Mouse (Mus musculus): ENCODE data around the gene Mcu. TPM values are rescaled to one million over a fixed set of nuclear protein-coding genes. Genes with fewer than 3 reads are reported as not detected.
A peak's percentile ranks its signal among the peaks of the same experiment; 100 is the strongest.

Mcu gene
- 5.3 and 6.6 TPM in 2 replicates for polyA plus RNA-seq (2012; rRNA removed)

- TF ChIP-seq POLR2A (IDR thresholded peaks at IDR 0.05; ENCODE audit: low read depth, low read length) = peak; percentile 68; the same call in 1 of the 2 replicates
- no peak for TF ChIP-seq CTCF (IDR thresholded peaks at IDR 0.05; ENCODE audit: extremely low read depth, insufficient read depth, insufficient read length, insufficient replicate concordance)
- Histone ChIP-seq H3K27ac (ENCODE audit: insufficient read depth, low read length) (no peak within 1 kb of the TSS; the same call in 1 of the 2 replicates), H3K4me3 (ENCODE audit: extremely low read depth, insufficient read depth, insufficient read length) (peak within 1 kb of the TSS; percentile 93), H3K36me3 (ENCODE audit: control insufficient read depth, insufficient read depth, low read length) (no peaks in the 10 kb centered on the region), H3K4me1 (ENCODE audit: control insufficient read depth, insufficient read depth, insufficient read length) (no peaks in the 10 kb centered on the region; the same call in 1 of the 2 replicates), H3K27me3 (ENCODE audit: control insufficient read depth, insufficient read depth, low read length) (0 out of 2 replicates have a peak, but pooled peaks cover 2% of the 10 kb centered on the region)
- WGBS = under 1% methylated on average over 36 of the region's 36 CpGs
- DNase-seq (ENCODE audit: low read depth in 1 of 2, low spot score in 2 of 2) = peak; percentile 71 to 90
Measured at GRCm38 (mm10) chr10:59616522-59616921, at the start of gene Mcu. Gene Mcu (minus strand): TSS chr10:59616692.

- Histone ChIP-seq H3K4me3 (ENCODE audit: extremely low read depth, insufficient read depth, insufficient read length) (no peak overlapping the region), H3K27me3 (ENCODE audit: control insufficient read depth, insufficient read depth, low read length) (no peaks in the 10 kb centered on the region), H3K4me1 (ENCODE audit: control insufficient read depth, insufficient read depth, insufficient read length) (no peaks in the 10 kb centered on the region), H3K27ac (ENCODE audit: insufficient read depth, low read length) (no peak overlapping the region), H3K36me3 (ENCODE audit: control insufficient read depth, insufficient read depth, low read length) (no peaks in the 10 kb centered on the region)
- DNase-seq (ENCODE audit: low read depth in 1 of 2, low spot score in 2 of 2) = no peak
- TF ChIP-seq POLR2A (IDR thresholded peaks at IDR 0.05; ENCODE audit: low read depth, low read length) (no peak), CTCF (IDR thresholded peaks at IDR 0.05; ENCODE audit: extremely low read depth, insufficient read depth, insufficient read length, insufficient replicate concordance) (no peak)
- 41% methylated on average over 13 of the region's 13 CpGs for WGBS
Measured at GRCm38 (mm10) chr10:59665503-59666291, 49.2 kb upstream of the Mcu start.

- H3K27ac ChIP-seq (ENCODE audit: insufficient read depth, low read length) = no peak overlapping the region
- no peaks in the 10 kb centered on the region for H3K27me3 ChIP-seq (ENCODE audit: control insufficient read depth, insufficient read depth, low read length)
- no peak overlapping the region for H3K4me3 ChIP-seq (ENCODE audit: extremely low read depth, insufficient read depth, insufficient read length)
- no peak for DNase-seq (ENCODE audit: low read depth in 1 of 2, low spot score in 2 of 2)
- WGBS = 88% methylated on average over 2 of the region's 2 CpGs
- no peaks in the 10 kb centered on the region for H3K4me1 ChIP-seq (ENCODE audit: control insufficient read depth, insufficient read depth, insufficient read length)
- H3K36me3 ChIP-seq (ENCODE audit: control insufficient read depth, insufficient read depth, low read length) = no peaks in the 10 kb centered on the region
- no peak for TF ChIP-seq CTCF (IDR thresholded peaks at IDR 0.05; ENCODE audit: extremely low read depth, insufficient read depth, insufficient read length, insufficient replicate concordance)
- no peak for TF ChIP-seq POLR2A (IDR thresholded peaks at IDR 0.05; ENCODE audit: low read depth, low read length)
Measured at GRCm38 (mm10) chr10:59664765-59665164, 48.3 kb upstream of the Mcu start.

DNA sequence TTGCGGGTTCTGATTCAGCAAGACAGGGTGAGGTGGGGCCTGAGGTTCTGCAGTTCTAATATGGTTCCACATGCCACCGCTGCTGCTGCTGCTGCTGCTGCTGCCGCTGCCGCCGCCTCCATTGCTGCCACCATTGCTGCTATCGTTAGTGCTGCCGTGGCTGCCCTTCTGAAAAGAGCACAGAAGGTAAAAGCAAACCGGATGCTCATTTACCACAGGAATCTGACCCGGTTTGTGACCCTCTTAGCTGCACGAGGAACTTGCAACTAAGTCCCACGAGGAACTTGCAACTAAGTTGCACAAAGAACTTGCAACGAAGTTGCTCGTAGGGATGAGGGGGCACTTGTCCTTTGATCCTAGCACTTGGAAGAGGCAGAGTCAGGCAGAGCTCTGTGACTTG, 40.3 kb upstream of the Mcu start:
- Histone ChIP-seq H3K4me3 (ENCODE audit: extremely low read depth, insufficient read depth, insufficient read length) (no peak overlapping the region), H3K36me3 (ENCODE audit: control insufficient read depth, insufficient read depth, low read length) (no peaks in the 10 kb centered on the region), H3K27ac (ENCODE audit: insufficient read depth, low read length) (no peak overlapping the region), H3K27me3 (ENCODE audit: control insufficient read depth, insufficient read depth, low read length) (no peaks in the 10 kb centered on the region), H3K4me1 (ENCODE audit: control insufficient read depth, insufficient read depth, insufficient read length) (no peaks in the 10 kb centered on the region)
- WGBS = 42% methylated on average over 13 of the region's 13 CpGs
- no peak for DNase-seq (ENCODE audit: low read depth in 1 of 2, low spot score in 2 of 2)
- TF ChIP-seq POLR2A (IDR thresholded peaks at IDR 0.05; ENCODE audit: low read depth, low read length) (no peak), CTCF (IDR thresholded peaks at IDR 0.05; ENCODE audit: extremely low read depth, insufficient read depth, insufficient read length, insufficient replicate concordance) (no peak)

DNA sequence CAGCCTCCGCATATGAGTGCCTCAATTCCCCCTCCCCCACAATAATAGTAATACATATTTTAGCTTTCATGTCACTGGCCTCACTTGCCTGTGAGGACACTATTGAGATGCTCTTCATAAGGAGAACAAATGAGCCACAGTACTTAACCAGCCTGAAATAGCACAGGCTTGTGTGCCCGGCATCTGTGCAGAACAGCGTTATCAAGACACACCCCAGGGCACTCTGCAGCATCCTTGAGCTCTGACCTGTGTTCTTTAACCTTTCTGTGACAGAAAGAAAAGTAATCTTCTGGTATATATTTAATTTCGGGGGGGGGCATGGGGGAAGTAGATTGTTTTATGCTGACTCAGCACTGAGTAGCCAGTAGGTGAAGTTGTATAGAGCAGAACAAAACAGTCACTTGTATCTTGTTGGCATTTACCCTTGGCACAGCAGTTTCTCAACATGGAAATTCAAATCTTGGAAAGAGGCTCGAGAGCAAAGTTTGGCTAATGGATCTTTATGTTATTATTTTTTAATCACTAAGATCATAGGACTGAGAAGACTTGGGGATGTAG, 30.4 kb upstream of the Mcu start:
- 87% methylated on average over 5 of the region's 5 CpGs for WGBS
- Histone ChIP-seq H3K4me1 (ENCODE audit: control insufficient read depth, insufficient read depth, insufficient read length) (peaks cover 3% of the 10 kb centered on the region; the same call in 1 of the 2 replicates), H3K4me3 (ENCODE audit: extremely low read depth, insufficient read depth, insufficient read length) (no peak overlapping the region), H3K36me3 (ENCODE audit: control insufficient read depth, insufficient read depth, low read length) (no peaks in the 10 kb centered on the region), H3K27ac (ENCODE audit: insufficient read depth, low read length) (no peak overlapping the region), H3K27me3 (ENCODE audit: control insufficient read depth, insufficient read depth, low read length) (no peaks in the 10 kb centered on the region)
- no peak for DNase-seq (ENCODE audit: low read depth in 1 of 2, low spot score in 2 of 2)
- TF ChIP-seq CTCF (IDR thresholded peaks at IDR 0.05; ENCODE audit: extremely low read depth, insufficient read depth, insufficient read length, insufficient replicate concordance) = no peak

- H3K27me3 ChIP-seq (ENCODE audit: control insufficient read depth, insufficient read depth, low read length) = no peaks in the 10 kb centered on the region
- peaks cover 3% of the 10 kb centered on the region; the same call in 1 of the 2 replicates for H3K4me1 ChIP-seq (ENCODE audit: control insufficient read depth, insufficient read depth, insufficient read length)
- no peak for TF ChIP-seq POLR2A (IDR thresholded peaks at IDR 0.05; ENCODE audit: low read depth, low read length)
- TF ChIP-seq CTCF (IDR thresholded peaks at IDR 0.05; ENCODE audit: extremely low read depth, insufficient read depth, insufficient read length, insufficient replicate concordance) = no peak
- DNase-seq (ENCODE audit: low read depth in 1 of 2, low spot score in 2 of 2) = no peak
- no peaks in the 10 kb centered on the region for H3K36me3 ChIP-seq (ENCODE audit: control insufficient read depth, insufficient read depth, low read length)
- 16% methylated on average over 4 of the region's 4 CpGs for WGBS
- no peak overlapping the region for H3K27ac ChIP-seq (ENCODE audit: insufficient read depth, low read length)
- H3K4me3 ChIP-seq (ENCODE audit: extremely low read depth, insufficient read depth, insufficient read length) = no peak overlapping the region
Measured at GRCm38 (mm10) chr10:59645153-59645552, 28.7 kb upstream of the Mcu start.

GRCm38 (mm10) chr10:59644710-59645109, 28.2 kb upstream of the Mcu start:
- H3K27ac ChIP-seq (ENCODE audit: insufficient read depth, low read length) = no peak overlapping the region
- no peaks in the 10 kb centered on the region for H3K27me3 ChIP-seq (ENCODE audit: control insufficient read depth, insufficient read depth, low read length)
- 56% methylated on average over 2 of the region's 2 CpGs for WGBS
- TF ChIP-seq POLR2A (IDR thresholded peaks at IDR 0.05; ENCODE audit: low read depth, low read length) (no peak), CTCF (IDR thresholded peaks at IDR 0.05; ENCODE audit: extremely low read depth, insufficient read depth, insufficient read length, insufficient replicate concordance) (no peak)
- H3K36me3 ChIP-seq (ENCODE audit: control insufficient read depth, insufficient read depth, low read length) = no peaks in the 10 kb centered on the region
- no peak overlapping the region for H3K4me3 ChIP-seq (ENCODE audit: extremely low read depth, insufficient read depth, insufficient read length)
- DNase-seq (ENCODE audit: low read depth in 1 of 2, low spot score in 2 of 2) = no peak
- peaks cover 3% of the 10 kb centered on the region; the same call in 1 of the 2 replicates for H3K4me1 ChIP-seq (ENCODE audit: control insufficient read depth, insufficient read depth, insufficient read length)

Data from spleen, adult 2 months (tissue).